Mouse (Mus musculus): Measurements from ENCODE around the gene Mest.

Gene Mest

DNA sequence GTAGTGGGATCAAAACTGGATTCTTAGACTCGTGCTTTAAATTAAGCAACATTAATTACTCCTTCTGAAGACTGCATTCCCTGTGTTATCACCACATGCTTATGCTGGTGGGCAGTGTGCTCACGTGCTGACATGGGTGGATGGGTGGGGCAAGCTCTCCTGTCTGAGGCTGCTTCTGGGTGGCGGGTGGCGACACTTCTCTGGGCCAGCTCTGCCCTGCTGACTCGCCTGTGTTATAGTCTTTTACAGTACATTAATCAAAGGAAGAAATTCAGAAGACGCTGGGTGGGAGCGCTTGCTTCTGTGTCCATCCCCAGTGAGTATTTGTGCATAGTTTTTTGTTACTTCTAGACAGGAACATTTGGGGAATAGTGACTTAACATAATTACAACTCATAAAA, 22.2 kb downstream of the Mest start:
- no peak for DNase-seq

DNA sequence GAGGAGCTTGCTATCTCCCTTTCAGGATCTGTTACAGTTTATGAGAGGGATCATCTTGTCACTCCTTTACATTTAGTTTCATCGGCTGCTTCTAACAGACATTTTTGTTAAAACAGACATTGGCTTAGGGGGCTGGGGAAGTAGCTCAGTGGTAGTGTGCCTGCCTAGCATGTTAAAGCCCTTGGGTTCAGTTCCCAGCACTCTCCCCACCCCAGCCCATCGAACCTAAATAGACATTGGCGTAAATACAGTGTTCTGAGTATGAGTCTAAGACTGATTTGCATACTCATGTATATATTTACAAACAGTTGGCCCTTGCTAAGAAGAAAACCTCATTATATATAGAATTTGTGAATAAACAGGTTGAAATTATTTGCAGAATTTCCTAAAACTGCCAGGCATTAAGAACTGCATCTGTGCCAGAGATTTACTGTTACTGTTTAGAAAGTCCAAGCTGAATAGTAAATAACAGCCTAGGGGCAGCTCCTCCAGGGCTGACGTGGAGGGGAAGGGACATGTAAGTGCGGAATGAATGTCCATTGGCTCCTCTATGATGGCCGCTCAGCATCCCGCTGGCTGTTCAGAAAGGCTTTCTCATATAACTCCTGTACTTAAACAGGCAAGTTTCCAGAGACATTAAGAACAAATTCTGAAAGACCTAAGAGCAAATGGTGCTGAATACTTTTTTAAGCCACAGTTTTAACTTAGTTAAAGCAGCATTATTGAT, 24.4 kb downstream of the Mest start:
- DNase-seq, result no peak

DNA sequence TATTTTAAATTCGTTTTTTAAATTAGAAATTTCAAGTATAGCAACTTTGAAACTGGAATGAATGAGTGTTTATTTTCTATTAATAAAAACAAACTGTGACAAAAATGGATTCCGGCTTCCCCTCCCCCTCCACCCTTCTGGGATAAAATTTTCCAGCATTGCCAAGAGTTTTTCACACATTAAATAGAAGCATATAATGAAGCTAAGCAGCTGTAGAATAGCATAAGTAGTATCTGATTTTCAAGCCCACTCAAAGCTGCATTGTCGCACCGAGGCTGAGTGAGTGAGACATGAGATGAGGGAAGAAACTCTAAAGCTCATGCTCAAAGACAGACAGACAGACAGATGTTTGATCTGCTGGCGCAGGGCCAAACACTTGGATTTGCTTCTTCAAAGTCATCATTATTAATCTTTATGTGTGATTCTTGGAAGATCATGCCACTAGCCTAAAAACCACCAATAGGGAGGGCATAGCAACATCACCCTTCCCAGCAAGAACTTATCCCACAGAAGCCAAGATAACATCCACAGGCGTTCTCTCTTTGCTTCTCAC, 25.1 kb downstream of the Mest start:
- DNase-seq, result no peak

DNA sequence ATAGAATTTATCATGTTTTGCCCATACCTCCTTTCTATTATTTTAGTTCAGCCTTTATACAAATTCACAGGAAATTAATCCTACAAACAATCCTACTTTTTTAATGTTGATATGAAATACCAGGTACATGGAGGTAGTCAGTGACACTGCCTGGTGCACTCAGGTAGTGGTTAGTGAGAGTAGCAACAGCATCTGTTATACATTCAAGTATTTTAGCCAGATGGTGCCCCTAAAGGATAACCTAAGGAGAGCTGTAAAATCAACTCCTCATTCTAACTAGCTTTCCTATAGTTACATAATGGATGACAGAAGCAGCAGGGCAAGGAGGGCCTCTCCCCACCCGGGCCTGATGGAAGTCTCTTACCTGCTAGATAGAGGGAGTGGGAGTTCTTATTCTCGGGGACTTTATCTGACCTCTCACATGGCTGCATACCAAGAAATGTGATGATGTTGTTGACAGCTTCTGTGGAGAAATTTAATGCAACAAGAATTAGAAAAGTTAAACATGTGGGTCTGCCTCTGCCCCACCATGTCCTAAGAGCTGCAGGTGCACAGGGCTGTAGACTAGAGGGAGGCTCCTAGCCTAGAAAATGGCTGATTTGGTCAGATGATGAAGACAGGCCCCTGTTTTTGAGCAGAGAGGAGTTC, 25.8 kb downstream of the Mest start:
- no peak for DNase-seq

GRCm38 (mm10) chr6:30749892-30750291, 26.5 kb downstream of the Mest start:
- DNase-seq, result no peak

- DNase-seq, result no peak
Measured at GRCm38 (mm10) chr6:30750482-30750881, 27.1 kb downstream of the Mest start.

GRCm38 (mm10) chr6:30751209-30751608, 27.9 kb downstream of the Mest start:
- DNase-seq, result no peak

Measured in cerebellum, adult 9-10 months (tissue).